Mouse (Mus musculus): ENCODE data around the gene Gm10309. TPM values are rescaled to one million over a fixed set of nuclear protein-coding genes. Genes with fewer than 3 reads are reported as not detected.
A peak's percentile ranks its signal among the peaks of the same experiment; 100 is the strongest.

Gene Gm10309
- not detected for total RNA-seq (2022)

DNA sequence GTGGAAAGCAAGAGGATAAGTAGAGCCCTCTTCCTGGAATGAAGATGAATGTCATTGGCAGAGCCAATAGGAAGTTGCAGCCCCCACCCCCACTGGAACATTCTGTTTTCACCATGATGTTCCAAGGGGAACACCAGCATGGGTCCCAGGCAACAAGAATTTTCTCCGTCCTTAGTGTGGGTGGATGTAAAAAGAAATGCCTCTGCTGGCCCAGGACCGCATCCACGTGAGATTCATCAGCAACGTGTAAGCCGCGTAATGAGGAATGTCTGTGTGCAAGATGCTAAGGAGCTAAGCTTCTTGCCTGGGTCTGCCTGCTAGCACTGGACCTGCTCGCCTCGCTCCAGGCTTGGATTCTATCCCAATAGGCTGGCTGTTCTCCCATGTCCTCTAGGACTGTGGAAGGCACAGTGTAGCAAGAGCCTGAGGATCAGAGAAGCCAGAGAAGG lies at the start of gene Gm10309:
Gene Gm10309, minus strand, starts transcription at position 50 of the 449 bp plus-strand sequence.
- DNase-seq (ENCODE audit: low spot score in 2 of 2) = peak in 1 of 2 experiments; percentile 27

DNA sequence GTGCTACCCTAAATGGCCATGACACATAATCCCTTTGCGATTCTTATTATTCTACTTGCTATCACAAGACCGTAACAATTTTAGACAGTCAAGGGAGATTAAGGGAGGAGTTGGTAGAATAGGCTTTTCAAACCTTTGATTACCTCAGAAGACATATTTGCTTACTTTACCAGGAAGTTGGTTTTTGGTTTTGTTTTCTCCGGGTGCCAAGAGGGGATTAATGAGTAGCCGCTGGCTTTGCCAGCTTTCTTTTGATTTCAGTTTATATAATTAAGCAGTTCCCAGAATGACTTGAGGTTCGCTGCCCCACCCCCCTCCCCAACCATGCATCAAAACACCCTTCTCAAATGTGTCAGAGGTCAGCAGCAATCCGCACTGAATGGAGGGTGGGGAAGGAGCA lies 47.0 kb upstream of the Gm10309 start:
- DNase-seq (ENCODE audit: low spot score in 2 of 2) = no peak

DNA sequence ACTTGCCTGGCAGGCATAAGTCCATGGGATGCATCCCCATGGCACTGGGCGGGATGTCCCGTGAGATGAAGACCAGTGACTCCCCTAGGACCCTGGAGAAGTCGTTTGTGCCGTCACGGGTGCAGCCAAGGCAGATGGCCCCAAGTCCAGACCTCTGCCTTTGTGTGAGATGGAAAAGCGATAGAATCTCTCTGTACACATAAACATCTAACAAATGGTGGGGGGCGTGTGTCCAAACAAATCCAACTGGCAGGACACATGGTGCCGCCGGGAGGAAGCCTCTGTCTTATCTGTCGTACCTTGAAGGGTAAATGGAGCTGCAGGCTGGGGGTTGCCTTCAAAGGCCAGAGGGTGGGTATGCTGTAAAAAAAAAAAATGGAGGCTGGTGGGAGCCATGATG lies 46.5 kb upstream of the Gm10309 start:
- no peak for DNase-seq (ENCODE audit: low spot score in 2 of 2)

- no peak for DNase-seq (ENCODE audit: low spot score in 2 of 2)
Measured at GRCm38 (mm10) chr17:86549128-86549527, 44.1 kb upstream of the Gm10309 start.

DNA sequence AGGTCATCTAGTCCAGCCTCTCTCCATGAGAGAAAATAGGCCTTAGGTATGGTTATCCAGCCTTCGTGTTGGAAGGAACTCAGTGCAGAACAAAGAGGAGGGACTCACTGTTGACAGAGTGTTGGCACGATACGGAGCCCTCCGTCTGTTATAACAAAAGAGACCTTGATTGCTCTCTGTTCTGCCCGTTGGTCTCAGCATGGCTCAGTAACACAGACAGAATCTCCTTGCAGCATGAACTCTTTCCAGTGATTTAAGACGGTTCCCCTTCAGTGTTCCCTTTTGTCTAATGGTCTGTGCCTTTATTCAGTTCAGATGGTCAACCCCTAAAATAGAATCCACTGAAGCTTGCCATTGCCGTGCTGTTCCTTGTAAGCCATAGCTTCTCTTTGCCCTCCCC lies 41.5 kb upstream of the Gm10309 start:
- DNase-seq (ENCODE audit: low spot score in 2 of 2) = no peak

DNA sequence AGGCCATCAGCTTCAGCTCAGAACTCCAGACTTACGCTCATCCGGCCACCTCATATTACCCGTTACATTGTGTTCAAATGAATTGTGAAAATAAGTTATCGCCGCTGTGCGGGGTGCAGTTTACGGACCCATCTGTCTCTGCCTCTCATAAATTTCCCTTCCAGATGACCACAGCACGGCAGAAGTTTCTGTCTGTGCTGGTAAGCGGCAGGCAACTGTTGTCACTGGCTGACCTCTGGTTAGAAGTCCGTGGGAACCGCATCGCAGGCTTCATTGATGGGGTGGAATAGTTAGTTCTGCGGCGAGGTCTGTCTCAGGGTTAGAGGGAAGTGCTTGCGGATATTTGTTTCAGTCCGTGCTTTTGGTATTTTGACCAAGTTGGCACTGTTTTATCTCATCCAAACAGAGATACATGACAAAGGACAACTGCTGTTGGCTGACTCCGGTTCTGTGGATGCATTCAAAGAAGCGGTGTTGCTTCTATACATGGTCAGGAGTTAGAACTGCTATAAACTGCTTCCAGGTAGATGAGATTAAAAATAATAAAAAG lies 34.9 kb upstream of the Gm10309 start:
- DNase-seq (ENCODE audit: low spot score in 2 of 2) = no peak

DNA sequence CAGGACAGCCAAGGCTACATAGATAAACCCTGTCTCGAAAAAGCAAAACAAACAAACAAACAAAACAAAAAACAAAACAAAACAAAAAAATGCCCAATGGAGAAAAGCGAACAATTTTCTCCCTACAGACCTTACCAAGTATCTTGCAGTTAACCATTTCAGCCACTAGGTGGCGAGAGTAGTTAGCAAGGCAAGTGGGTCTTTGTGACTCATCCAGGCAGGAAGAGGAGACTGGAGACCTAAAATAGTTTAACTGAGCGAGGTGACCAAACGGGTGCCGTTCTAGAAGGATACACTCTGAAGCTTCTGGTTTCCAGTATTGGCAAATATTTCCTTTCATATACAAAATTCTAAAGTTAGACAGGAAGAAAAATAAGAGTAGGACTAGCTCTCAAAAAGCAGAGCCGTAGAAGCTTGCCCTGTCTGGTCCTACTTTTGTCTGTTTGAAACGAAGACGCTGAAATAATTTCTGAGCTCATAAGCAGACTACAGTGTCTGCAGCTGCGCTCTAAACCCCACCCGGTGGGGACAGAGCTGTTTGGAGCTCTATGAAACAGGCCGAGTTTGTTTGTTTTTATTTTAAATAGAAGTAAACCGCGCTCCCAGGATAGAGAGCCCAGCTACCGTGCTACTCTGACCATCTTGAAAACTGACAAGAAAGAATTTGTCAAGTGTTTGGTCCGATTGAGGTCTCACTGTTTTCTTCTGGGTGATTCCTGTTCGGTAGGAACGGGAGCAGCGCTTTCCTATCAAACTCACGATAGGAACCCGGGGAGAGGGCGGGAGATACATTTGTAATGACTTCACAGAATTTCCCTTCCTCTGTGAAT lies 31.0 kb upstream of the Gm10309 start:
- peak; percentile 34 to 69 for DNase-seq (ENCODE audit: low spot score in 2 of 2)

DNA sequence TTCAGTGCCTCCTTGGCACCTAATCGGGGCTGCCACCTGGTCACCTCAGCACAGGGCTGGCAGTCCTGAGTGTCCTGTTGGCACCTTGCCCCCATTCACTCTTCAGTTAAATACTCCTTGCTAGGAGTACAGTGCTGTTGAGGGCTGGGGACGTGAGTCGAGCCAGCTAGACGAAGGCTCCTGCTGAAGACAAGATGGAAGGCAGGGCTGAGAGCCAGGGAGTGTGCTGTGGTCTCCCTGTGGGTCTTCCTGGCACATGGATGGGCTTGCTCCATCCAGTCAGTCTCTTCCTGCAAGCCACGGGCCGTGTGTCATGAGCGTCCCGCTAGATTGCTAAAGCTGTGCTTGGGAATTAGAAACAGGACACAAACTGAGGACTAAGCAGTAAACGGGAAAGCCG lies 30.1 kb upstream of the Gm10309 start:
- no peak for DNase-seq (ENCODE audit: low spot score in 2 of 2)

- no peak for DNase-seq (ENCODE audit: low spot score in 2 of 2)
Measured at GRCm38 (mm10) chr17:86533549-86533851, 28.5 kb upstream of the Gm10309 start.

DNA sequence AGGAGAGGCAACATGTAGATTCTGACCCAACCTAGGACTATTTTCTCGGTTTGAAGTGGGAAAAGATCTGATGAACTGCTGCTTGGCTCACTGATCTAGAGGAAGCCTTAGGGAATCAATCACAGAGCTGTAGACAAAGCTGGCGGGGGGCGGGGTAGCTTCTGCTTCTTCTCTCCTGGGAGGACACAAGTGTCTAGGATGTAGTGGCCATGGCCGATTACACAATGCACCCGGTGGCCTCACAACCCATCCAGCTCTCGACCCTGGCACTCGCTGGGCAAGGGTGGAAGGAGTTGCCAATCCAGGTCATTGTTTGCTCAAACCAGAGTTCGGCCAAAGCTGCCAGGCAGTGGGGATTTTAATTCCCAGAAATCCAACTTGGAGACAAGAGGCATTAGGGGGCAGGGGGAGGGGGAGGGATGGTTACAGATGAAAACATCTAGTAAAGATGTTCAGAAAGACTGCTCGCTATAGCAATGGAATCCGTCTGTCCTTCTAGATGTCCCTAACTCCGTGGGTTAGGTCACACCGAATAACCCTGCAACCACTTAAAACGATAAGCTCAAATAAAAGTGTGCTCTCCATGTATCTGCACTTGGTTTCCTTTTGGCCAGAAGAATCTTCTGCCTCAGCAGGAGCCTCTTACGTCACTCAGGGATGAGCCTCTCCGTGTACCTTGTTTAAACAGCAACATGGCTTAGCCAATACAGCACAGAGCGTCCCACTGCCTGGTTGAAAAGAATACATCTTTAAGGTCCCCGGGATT lies 27.9 kb upstream of the Gm10309 start:
- DNase-seq (ENCODE audit: low spot score in 2 of 2) = no peak

DNA sequence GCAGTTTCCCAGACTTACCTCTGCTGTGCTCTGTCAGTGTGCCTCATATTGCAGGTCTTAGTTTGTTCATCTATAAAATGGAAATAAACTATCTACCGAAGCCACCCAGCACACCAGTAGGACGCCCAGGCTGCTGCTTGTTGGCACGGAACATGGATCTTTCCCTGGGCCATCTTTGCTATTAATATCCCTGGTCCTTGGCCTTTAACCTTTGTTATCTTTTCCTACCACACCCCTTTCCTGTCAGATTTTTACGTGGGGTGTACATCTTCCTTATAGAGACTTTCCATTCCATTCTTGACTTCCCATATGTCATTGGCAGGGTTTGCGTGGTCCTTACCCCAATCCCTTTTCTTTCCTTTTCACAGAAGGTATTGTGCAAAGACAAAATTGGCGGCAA lies 26.2 kb upstream of the Gm10309 start:
- no peak for DNase-seq (ENCODE audit: low spot score in 2 of 2)

- no peak for DNase-seq (ENCODE audit: low spot score in 2 of 2)
Measured at GRCm38 (mm10) chr17:86529411-86529810, 24.4 kb upstream of the Gm10309 start.

GRCm38 (mm10) chr17:86529003-86529402 lies 24.0 kb upstream of the Gm10309 start:
- no peak for DNase-seq (ENCODE audit: low spot score in 2 of 2)

- no peak for DNase-seq (ENCODE audit: low spot score in 2 of 2)
Measured at GRCm38 (mm10) chr17:86527298-86527697, 22.3 kb upstream of the Gm10309 start.

- DNase-seq (ENCODE audit: low spot score in 2 of 2) = no peak
Measured at GRCm38 (mm10) chr17:86526016-86526415, 21.0 kb upstream of the Gm10309 start.

- no peak for DNase-seq (ENCODE audit: low spot score in 2 of 2)
Measured at GRCm38 (mm10) chr17:86525075-86525474, 20.0 kb upstream of the Gm10309 start.

DNA sequence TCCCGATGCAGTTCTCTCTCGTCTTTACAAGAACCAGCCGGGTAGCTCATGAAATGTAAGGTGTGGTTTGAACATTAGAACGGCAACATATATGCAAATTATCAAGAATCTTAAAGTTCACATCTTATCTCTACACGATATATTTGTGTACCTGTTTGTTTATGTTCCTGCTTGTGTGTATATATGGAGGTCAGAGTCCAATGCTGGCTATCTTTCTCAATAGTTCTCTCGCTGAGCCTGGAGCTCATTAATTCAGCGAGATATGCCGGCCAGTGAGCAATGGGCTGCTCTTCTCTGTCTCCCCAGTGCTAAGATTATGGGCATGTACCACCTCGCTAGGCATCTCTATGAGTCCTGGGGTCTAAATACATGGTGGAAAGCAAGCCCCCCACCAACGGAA lies 18.8 kb upstream of the Gm10309 start:
- no peak for DNase-seq (ENCODE audit: low spot score in 2 of 2)

DNA sequence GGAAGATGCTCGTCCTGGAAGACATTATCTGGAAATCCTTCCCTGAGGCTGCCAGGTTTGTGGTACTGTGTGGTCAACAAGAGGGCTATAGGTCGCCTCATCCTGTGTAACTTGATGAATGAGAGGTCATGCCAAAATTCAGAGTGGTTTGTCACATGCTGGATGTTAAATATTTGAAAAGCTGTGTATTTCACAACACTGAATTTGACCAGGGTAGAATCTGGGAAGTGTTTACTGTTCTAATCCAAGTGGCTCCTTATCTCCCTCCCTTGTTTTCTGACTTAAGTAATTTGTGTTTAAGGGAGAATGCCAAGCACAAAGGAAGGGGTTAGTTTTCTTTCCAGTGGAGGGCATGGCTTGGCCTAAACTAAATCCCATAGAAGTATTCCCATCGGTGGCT lies 18.3 kb upstream of the Gm10309 start:
- no peak for DNase-seq (ENCODE audit: low spot score in 2 of 2)

DNA sequence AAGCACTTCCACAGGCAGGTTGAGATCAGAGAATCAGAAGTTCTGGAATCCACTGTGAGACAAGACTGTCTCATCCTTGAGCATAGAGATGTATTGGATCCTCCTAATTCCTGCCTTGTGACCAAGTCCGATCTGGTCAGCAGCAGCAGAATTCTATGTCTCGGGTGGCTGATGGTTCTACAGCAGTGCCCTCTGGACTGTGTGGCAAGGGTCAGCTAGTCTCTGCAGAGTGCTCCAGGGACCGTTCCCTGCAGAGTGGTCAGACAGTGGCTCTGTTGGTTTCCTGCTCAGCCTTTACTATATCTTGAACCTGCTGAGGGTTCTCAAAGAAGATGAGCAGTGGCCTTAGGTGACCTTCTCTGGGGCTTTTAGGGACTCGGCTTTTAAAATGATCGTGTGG lies 17.6 kb upstream of the Gm10309 start:
- no peak for DNase-seq (ENCODE audit: low spot score in 2 of 2)

- DNase-seq (ENCODE audit: low spot score in 2 of 2) = no peak
Measured at GRCm38 (mm10) chr17:86521252-86521651, 16.2 kb upstream of the Gm10309 start.

GRCm38 (mm10) chr17:86518604-86519003 lies 13.6 kb upstream of the Gm10309 start:
- no peak for DNase-seq (ENCODE audit: low spot score in 2 of 2)

DNA sequence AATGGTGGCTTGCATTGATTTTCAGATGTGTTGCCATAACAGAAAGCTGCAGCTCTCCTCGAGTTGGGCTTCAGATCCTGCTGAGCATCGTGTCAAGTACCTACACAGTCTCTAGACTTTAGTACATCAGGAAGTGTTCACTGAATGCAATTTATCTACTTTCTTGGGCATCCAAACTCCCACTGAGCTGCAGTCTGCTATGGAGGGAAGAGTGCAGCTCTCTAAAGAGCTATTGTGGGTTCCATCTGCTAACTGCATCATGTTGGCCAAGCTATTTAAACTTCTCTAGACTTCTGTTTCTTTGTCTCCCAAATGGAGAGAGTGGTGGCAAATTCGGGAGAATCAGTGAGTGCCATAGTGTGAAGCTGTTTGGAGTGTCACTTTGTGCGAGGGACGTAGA lies 11.6 kb upstream of the Gm10309 start:
- DNase-seq (ENCODE audit: low spot score in 2 of 2) = no peak

All from left cerebral cortex, adult 8-10 months (tissue).